Mouse (Mus musculus): ENCODE results near the gene Hdgf. TPM values are rescaled to one million over a fixed set of nuclear protein-coding genes. Genes with fewer than 3 reads are reported as not detected.

Gene Hdgf
- polyA plus RNA-seq, 1 experiment from 2014 or later, result 289 TPM

GRCm38 (mm10) chr3:87958967-87959366, 52.8 kb downstream of the Hdgf start:
- no peak overlapping the region for H3K9ac ChIP-seq (replicated peaks; ENCODE audit: low read length)
- ATAC-seq (replicated peaks; ENCODE audit: insufficient number of reproducible peaks, low FRiP score, low TSS enrichment, low read depth) (no peak), DNase-seq (ENCODE audit: low spot score) (no peak)
- H3K4me2 ChIP-seq (ENCODE audit: low read depth, low read length), result no peak overlapping the region
- no peaks in the 10 kb centered on the region for H3K36me3 ChIP-seq (replicated peaks; ENCODE audit: control insufficient read depth, insufficient read depth, low read depth, low read length)
- H3K27ac ChIP-seq (replicated peaks; ENCODE audit: low read depth, low read length), result 0 out of 2 replicates have a peak overlapping the region, but pooled peaks have one; percentile 97
- no peaks in the 10 kb centered on the region for H3K27me3 ChIP-seq (ENCODE audit: control insufficient read depth, insufficient read depth, low read length)
- no peaks in the 10 kb centered on the region for H3K9me3 ChIP-seq (replicated peaks; ENCODE audit: control insufficient read depth, low read length)
- H3K4me3 ChIP-seq (ENCODE audit: low read depth, low read length), result no peak overlapping the region
- peaks cover 3% of the 10 kb centered on the region; the same call in 1 of the 2 replicates for H3K4me1 ChIP-seq (ENCODE audit: control insufficient read depth, insufficient read depth, low read length)
- 13% methylated on average over 1 of the region's 1 CpGs for WGBS

DNA sequence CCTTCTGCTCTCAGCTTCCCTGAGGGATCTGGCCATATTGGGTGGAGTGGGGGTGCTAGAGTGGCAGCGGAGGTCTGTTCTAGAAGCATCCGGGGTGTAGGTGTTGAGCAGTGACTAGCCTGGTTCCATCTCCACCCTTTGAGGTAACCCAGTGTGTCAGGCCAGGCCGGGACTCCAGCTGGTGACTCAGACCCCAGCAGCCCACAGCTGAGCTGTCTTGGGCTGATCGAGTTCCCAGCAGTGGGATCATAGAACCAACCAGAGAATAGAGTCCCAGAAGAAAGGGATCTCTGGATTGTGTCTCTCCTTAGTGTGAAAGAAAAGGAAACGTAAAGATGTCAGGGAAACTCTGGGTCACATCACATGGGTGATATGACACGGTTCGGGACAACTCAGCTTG, 53.2 kb downstream of the Hdgf start:
- Histone ChIP-seq H3K9me3 (replicated peaks; ENCODE audit: control insufficient read depth, low read length) (no peaks in the 10 kb centered on the region), H3K4me3 (ENCODE audit: low read depth, low read length) (no peak overlapping the region), H3K36me3 (replicated peaks; ENCODE audit: control insufficient read depth, insufficient read depth, low read depth, low read length) (no peaks in the 10 kb centered on the region), H3K4me2 (ENCODE audit: low read depth, low read length) (no peak overlapping the region), H3K9ac (replicated peaks; ENCODE audit: low read length) (no peak overlapping the region), H3K27ac (replicated peaks; ENCODE audit: low read depth, low read length) (peak overlapping the region; percentile 97; the same call in 1 of the 2 replicates), H3K27me3 (ENCODE audit: control insufficient read depth, insufficient read depth, low read length) (no peaks in the 10 kb centered on the region), H3K4me1 (ENCODE audit: control insufficient read depth, insufficient read depth, low read length) (peaks cover 3% of the 10 kb centered on the region; the same call in 1 of the 2 replicates)
- 63% methylated on average over 7 of the region's 7 CpGs for WGBS
- DNase-seq (ENCODE audit: low spot score), result no peak
- ATAC-seq (replicated peaks; ENCODE audit: insufficient number of reproducible peaks, low FRiP score, low TSS enrichment, low read depth), result no peak

DNA sequence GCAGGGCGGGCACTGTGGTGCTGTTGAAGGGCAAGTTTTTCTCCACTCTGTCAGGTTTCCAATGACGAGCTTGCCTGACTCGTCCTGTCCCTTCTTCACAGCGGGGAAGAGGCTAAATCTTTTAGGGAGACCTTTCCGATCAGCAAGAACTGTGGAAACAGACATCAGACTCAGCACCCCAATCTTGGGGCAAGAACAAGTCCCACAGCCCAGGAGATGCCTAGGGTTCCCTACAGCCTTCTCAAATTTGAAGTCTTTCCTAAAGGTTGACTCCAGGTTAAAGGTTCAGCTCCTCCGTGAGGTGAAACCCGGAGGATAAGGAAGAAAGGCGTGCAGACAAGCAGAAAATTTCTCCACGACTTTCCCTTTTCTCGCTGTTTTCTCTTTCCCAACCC, 54.1 kb downstream of the Hdgf start:
- Histone ChIP-seq H3K9me3 (replicated peaks; ENCODE audit: control insufficient read depth, low read length) (no peaks in the 10 kb centered on the region), H3K36me3 (replicated peaks; ENCODE audit: control insufficient read depth, insufficient read depth, low read depth, low read length) (no peaks in the 10 kb centered on the region), H3K27me3 (ENCODE audit: control insufficient read depth, insufficient read depth, low read length) (no peaks in the 10 kb centered on the region), H3K4me3 (ENCODE audit: low read depth, low read length) (peak overlapping the region; percentile 36; the same call in 1 of the 2 replicates), H3K4me2 (ENCODE audit: low read depth, low read length) (peak overlapping the region; percentile 60), H3K9ac (replicated peaks; ENCODE audit: low read length) (peak overlapping the region; percentile 77), H3K4me1 (ENCODE audit: control insufficient read depth, insufficient read depth, low read length) (peaks cover 3% of the 10 kb centered on the region; the same call in 1 of the 2 replicates), H3K27ac (replicated peaks; ENCODE audit: low read depth, low read length) (peak overlapping the region; percentile 97)
- ATAC-seq (replicated peaks; ENCODE audit: insufficient number of reproducible peaks, low FRiP score, low TSS enrichment, low read depth) (no peak), DNase-seq (ENCODE audit: low spot score) (no peak)
- 6% methylated on average over 10 of the region's 10 CpGs for WGBS

- peak overlapping the region; percentile 97 for H3K27ac ChIP-seq (replicated peaks; ENCODE audit: low read depth, low read length)
- peak; percentile 99 for DNase-seq (ENCODE audit: low spot score)
Observed at GRCm38 (mm10) chr3:87960586-87961191, 54.6 kb downstream of the Hdgf start.

More at GRCm38 (mm10) chr3:87960586-87961191, 54.6 kb downstream of the Hdgf start:
- Histone ChIP-seq H3K4me3 (ENCODE audit: low read depth, low read length) (peak overlapping the region; percentile 36), H3K27me3 (ENCODE audit: control insufficient read depth, insufficient read depth, low read length) (no peaks in the 10 kb centered on the region), H3K4me2 (ENCODE audit: low read depth, low read length) (peak overlapping the region; percentile 60), H3K9ac (replicated peaks; ENCODE audit: low read length) (peak overlapping the region; percentile 77), H3K4me1 (ENCODE audit: control insufficient read depth, insufficient read depth, low read length) (peaks cover 3% of the 10 kb centered on the region; the same call in 1 of the 2 replicates), H3K9me3 (replicated peaks; ENCODE audit: control insufficient read depth, low read length) (no peaks in the 10 kb centered on the region), H3K36me3 (replicated peaks; ENCODE audit: control insufficient read depth, insufficient read depth, low read depth, low read length) (no peaks in the 10 kb centered on the region)
- ATAC-seq (replicated peaks; ENCODE audit: insufficient number of reproducible peaks, low FRiP score, low TSS enrichment, low read depth), result peak; percentile 97
- 0% methylated on average over 27 of the region's 27 CpGs for WGBS

Other genes with a start within 250 kb of the Hdgf start
- gene Lrrc71, start 157.7 kb upstream of the Hdgf start, polyA plus RNA-seq (2014; fragmentation: Nextera tagmentation; extraction: Ambion mirVana), result 0.26 TPM in 1 of 2 replicates, not detected in the other
- 7.4 and 8.1 TPM in 2 replicates for gene Ntrk1, start 111.2 kb upstream of the Hdgf start, polyA plus RNA-seq (2014; fragmentation: Nextera tagmentation; extraction: Ambion mirVana)
- 0.86 and 0.94 TPM in 2 replicates for gene Insrr, start 109.4 kb upstream of the Hdgf start, polyA plus RNA-seq (2014; fragmentation: Nextera tagmentation; extraction: Ambion mirVana)
- 4.4 and 7.7 TPM in 2 replicates for gene Pear1, start 82.0 kb upstream of the Hdgf start, polyA plus RNA-seq (2014; fragmentation: Nextera tagmentation; extraction: Ambion mirVana)
- gene Sh2d2a, start 59.6 kb upstream of the Hdgf start, polyA plus RNA-seq (2014; fragmentation: Nextera tagmentation; extraction: Ambion mirVana), result not detected in 2 replicates
- gene Prcc, start 20.7 kb upstream of the Hdgf start, polyA plus RNA-seq (2014; fragmentation: Nextera tagmentation; extraction: Ambion mirVana), result 21.5 and 21.7 TPM in 2 replicates
- 73.6 and 79.3 TPM in 2 replicates for gene Mrpl24, start 13.2 kb downstream of the Hdgf start, polyA plus RNA-seq (2014; fragmentation: Nextera tagmentation; extraction: Ambion mirVana)
- gene Isg20l2, start 24.0 kb downstream of the Hdgf start, polyA plus RNA-seq (2014; fragmentation: Nextera tagmentation; extraction: Ambion mirVana), result 51.5 and 52.3 TPM in 2 replicates
- 13.5 and 16.0 TPM in 2 replicates for gene Rrnad1, start 24.4 kb downstream of the Hdgf start, polyA plus RNA-seq (2014; fragmentation: Nextera tagmentation; extraction: Ambion mirVana)
- gene Crabp2, start 42.3 kb downstream of the Hdgf start, polyA plus RNA-seq (2014; fragmentation: Nextera tagmentation; extraction: Ambion mirVana), result 626 and 642 TPM in 2 replicates
- 15.1 and 16.2 TPM in 2 replicates for gene Nes, start 64.8 kb downstream of the Hdgf start, polyA plus RNA-seq (2014; fragmentation: Nextera tagmentation; extraction: Ambion mirVana)
- 0.06 TPM in 1 of 2 replicates, not detected in the other for gene Bcan, start 93.9 kb downstream of the Hdgf start, polyA plus RNA-seq (2014; fragmentation: Nextera tagmentation; extraction: Ambion mirVana)
- 0.32 TPM in 1 of 2 replicates, not detected in the other for gene Hapln2, start 121.3 kb downstream of the Hdgf start, polyA plus RNA-seq (2014; fragmentation: Nextera tagmentation; extraction: Ambion mirVana)
- gene Gpatch4, start 136.8 kb downstream of the Hdgf start, polyA plus RNA-seq (2014; fragmentation: Nextera tagmentation; extraction: Ambion mirVana), result 34.7 and 37.8 TPM in 2 replicates
- 157 and 169 TPM in 2 replicates for gene Naxe, start 152.2 kb downstream of the Hdgf start, polyA plus RNA-seq (2014; fragmentation: Nextera tagmentation; extraction: Ambion mirVana)
- gene Ttc24, start 172.0 kb downstream of the Hdgf start, polyA plus RNA-seq (2014; fragmentation: Nextera tagmentation; extraction: Ambion mirVana), result 0.08 and 0.11 TPM in 2 replicates
- 17.8 and 18.1 TPM in 2 replicates for gene Iqgap3, start 175.7 kb downstream of the Hdgf start, polyA plus RNA-seq (2014; fragmentation: Nextera tagmentation; extraction: Ambion mirVana)
- 11.5 and 12.5 TPM in 2 replicates for gene Mef2d, start 236.1 kb downstream of the Hdgf start, polyA plus RNA-seq (2014; fragmentation: Nextera tagmentation; extraction: Ambion mirVana)